Mouse (Mus musculus) testis, adult 2 months (tissue): ENCODE results near the gene Rab30.

Experiments used
- CTCF ChIP-seq: fragments of 200-500 bp; IDR thresholded peaks from 2 replicates; pipeline ENCODE4 v1.5.1; 2012; ENCODE audit warnings: low read depth, mild to moderate bottlenecking, inconsistent platforms, low read length, moderate library complexity; ENCODE audit not compliant: control insufficient read depth, insufficient read depth, insufficient replicate concordance
- POLR2A ChIP-seq: fragments of 200-500 bp; IDR thresholded peaks from 2 replicates; pipeline ENCODE4 v1.6.1; 2012; ENCODE audit warnings: low read depth, mild to moderate bottlenecking, inconsistent platforms, low read length, moderate library complexity; ENCODE audit not compliant: control insufficient read depth

GRCm38 (mm10) chr7:92766096-92767090, 25.0 kb downstream of the Rab30 start:
- TF ChIP-seq POLR2A = no peak
- TF ChIP-seq CTCF = no peak
